Mouse (Mus musculus) lung, embryonic 16.5 days (tissue): ENCODE measurements around the gene Midn. TPM values are rescaled to one million over a fixed set of nuclear protein-coding genes. Genes with fewer than 3 reads are reported as not detected.

Experiments
- ATAC-seq: fragments of 200-750 bp; cut with Nextera tagmentation; 2 replicates; pipeline ENCODE4 v1.8.0; 2017; ENCODE audit warnings: low read depth, mild to moderate bottlenecking, moderate library complexity
- H3K27ac ChIP-seq: fragments of 300-500 bp; sonication (generic); 2 replicates; pipeline ENCODE4 v1.5.1; 2014; ENCODE audit warnings: mild to moderate bottlenecking, control low read depth, low read length
- H3K27me3 ChIP-seq: fragments of 300-500 bp; sonication (generic); 2 replicates; pipeline ENCODE4 v1.6.1; 2014; ENCODE audit warnings: low read depth, low read length, mixed read lengths; ENCODE audit not compliant: control insufficient read depth, insufficient read depth
- H3K36me3 ChIP-seq: fragments of 300-500 bp; sonication (generic); 2 replicates; pipeline ENCODE4 v1.6.1; 2014; ENCODE audit warnings: low read length; ENCODE audit not compliant: control insufficient read depth, insufficient read depth
- H3K4me1 ChIP-seq: fragments of 300-500 bp; sonication (generic); replicated peaks from 2 replicates; pipeline ENCODE4 v1.6.1; 2014; ENCODE audit warnings: low read length, mixed read lengths; ENCODE audit not compliant: control insufficient read depth, insufficient read depth
- H3K4me2 ChIP-seq: fragments of 300-500 bp; sonication (generic); 2 replicates; pipeline ENCODE4 v1.6.1; 2014; ENCODE audit warnings: low read depth, low read length, control low read depth
- H3K4me3 ChIP-seq: fragments of 300-500 bp; sonication (generic); 2 replicates; pipeline ENCODE4 v1.5.1; 2014; ENCODE audit warnings: mild to moderate bottlenecking, low read length, control low read depth
- H3K9ac ChIP-seq: fragments of 300-500 bp; sonication (generic); 2 replicates; pipeline ENCODE4 v1.6.1; 2014; ENCODE audit warnings: low read length, control low read depth
- H3K9me3 ChIP-seq: fragments of 300-500 bp; sonication (generic); 2 replicates; pipeline ENCODE4 v1.6.1; 2016; ENCODE audit warnings: low read length; ENCODE audit not compliant: control insufficient read depth
- WGBS: fragments of 180-500 bp; shearing (Covaris S2); extraction: QIAGEN DNeasy Blood & Tissue Kit; methylation state at CpG from one replicate; pipeline ENCODE4 v1.1.7; 2014; 5-methylcytosine and 5-hydroxymethylcytosine counted together
- polyA plus RNA-seq: library from polyadenylated mRNA; unstranded; fragments of >200 nt; fragmentation: Nextera tagmentation; extraction: Ambion mirVana; gene quantifications from 2 replicates; pipeline ENCODE4 v1.2.1, GENCODE M21; 2015

Gene Midn
- polyA plus RNA-seq, 1 experiment from 2014 or later: 11.8 TPM

DNA sequence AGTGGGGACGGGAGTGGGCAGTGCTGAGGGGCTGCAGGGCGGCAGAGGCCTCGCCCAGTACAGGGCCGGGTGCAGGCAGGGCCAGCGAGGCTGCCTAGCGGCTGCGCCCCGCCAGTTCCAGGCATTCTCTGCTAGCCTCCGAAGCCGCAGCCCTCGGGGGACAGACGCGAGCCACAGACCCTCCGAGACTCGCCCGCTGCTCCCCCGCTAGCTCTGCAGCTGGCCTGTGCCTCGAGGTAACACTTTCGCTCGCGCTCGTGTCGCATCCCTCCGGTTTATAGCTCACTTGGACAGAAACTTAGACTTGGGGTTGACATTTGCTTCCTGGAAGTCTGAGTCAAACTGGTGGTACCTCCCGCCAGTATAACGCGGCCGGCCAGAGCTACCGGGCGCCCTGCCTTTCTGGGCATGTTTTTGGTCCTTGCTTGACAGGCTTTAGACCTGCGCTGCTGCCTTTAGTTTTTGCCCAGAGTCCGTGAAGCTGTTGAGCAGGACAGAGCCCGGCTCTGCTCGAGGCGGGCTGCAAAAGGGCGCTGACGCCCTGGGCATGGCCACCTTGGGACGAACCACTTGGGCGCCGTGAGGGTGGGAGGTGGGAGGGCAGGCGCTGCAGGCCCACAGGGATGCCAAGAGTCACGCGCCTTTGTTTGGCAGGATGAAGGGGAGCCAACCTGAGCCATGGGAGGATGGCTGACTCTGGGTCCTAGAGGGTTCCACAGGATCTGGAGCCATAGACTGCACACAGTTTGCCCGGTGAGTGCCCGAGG, 23.9 kb downstream of the Midn start:
- Histone ChIP-seq H3K9ac (peak overlapping the region; percentile 60; the same call in 1 of the 2 replicates), H3K27ac (peak overlapping the region; percentile 76), H3K27me3 (no peaks in the 10 kb centered on the region), H3K4me3 (peak overlapping the region; percentile 53; the same call in 1 of the 2 replicates), H3K4me2 (peak overlapping the region; percentile 53), H3K9me3 (no peaks in the 10 kb centered on the region), H3K36me3 (peaks cover 23% of the 10 kb centered on the region), H3K4me1 (peaks cover 21% of the 10 kb centered on the region)
- 83% methylated on average over 45 of the region's 45 CpGs for WGBS
- no peak for ATAC-seq

DNA sequence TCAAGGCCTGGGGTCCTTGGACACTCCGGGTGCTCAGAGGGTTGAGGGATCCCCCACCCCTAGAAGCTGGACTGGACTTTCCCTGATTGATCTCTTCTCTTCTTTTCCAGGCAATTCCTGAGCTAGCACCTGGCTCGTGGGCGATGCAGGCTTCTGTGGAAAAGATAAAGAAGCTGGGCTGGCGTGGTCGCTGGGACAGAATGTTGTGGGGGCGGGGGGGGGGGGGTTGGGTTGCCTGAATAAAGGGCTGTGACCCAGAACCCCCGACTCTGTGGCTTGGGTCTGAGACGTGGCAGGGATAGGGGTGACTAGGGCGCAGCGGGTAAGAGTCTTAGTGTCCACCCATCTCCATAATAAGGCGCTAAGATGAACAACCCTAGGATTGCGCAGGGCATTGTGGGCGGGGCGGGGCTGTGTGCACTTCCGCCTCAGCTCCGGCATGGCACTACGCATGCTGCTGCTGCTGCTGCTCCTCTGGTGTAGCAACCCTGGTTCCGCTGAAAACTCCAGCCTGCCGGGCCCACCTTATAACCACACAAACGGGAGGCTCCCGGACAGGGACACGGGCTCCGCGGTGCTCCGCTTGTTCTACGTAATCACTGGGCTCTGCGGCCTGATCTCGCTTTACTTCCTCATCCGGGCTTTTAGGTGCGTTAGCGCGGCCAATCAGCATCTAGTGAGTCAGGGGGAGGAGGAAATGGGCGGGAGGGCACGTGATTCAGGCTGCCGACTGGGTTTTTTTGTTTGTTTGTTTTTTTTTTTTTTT, 24.6 kb downstream of the Midn start, which contains the start of gene 1600002K03Rik:
TSS of gene 1600002K03Rik (plus strand) at position 418 of the 766 bp plus-strand sequence.
- Histone ChIP-seq H3K27me3 (no peaks in the 10 kb centered on the region), H3K4me2 (peak within 1 kb of the TSS; percentile 53), H3K27ac (peak within 1 kb of the TSS; percentile 76), H3K4me1 (peaks cover 19% of the 10 kb centered on the region), H3K9me3 (no peaks in the 10 kb centered on the region), H3K4me3 (peak within 1 kb of the TSS; percentile 53), H3K9ac (peak within 1 kb of the TSS; percentile 60), H3K36me3 (peaks cover 23% of the 10 kb centered on the region)
- 6% methylated on average over 35 of the region's 35 CpGs for WGBS
- peak; percentile 72 for ATAC-seq

DNA sequence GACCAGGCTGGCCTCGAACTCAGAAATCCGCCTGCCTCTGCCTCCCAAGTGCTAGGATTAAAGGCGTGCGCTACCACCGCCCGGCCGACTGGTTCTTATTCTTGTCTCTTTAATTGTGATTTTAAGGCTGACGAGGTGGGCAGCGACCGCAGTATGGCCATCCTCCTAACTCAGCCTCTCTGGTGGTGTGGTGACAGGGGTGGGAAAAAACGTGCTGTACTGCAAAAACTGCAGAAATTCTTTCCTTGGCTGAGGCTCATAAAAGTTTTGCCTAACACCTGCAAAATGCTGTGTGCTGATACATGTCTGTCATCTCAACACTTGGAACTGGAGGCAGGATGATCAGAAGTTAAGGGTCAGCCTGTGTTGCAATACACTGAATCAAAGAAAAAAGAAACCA, 25.3 kb downstream of the Midn start:
- H3K9ac ChIP-seq: peak overlapping the region; percentile 25
- 9% methylated on average over 11 of the region's 11 CpGs for WGBS
- ATAC-seq: no peak

DNA sequence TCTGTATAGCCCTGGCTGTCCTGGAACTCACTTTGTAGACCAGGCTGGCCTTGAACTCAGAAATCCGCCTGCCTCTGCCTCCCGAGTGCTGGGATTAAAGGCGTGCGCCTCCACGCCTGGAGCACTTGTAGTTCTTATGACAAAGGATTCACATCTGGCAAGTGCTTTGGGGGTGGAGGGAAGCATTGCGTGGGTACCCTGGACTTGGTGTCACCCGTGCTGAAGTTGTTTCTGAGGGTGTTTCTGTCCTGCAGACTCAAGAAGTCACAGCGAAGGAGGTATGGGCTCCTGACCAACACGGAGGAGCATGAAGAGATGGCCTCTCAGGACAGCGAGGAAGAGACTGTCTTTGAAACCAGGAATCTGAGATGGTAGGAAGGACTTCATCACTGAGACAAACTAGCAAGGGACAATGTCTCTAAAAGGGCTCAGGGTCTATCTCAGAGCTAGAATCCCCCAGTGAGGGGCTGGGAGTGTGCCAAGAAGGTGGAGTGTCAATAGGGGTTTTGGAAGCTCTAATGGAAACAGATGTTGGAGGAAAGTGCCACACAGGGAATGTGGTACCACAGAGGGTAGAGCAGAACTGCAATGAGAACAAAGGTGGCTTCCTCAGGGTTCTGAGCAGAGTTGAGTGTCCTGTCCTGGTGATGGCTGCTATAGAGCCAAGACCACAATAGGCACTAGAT, 26.0 kb downstream of the Midn start:
- H3K9ac ChIP-seq: 0 out of 2 replicates have a peak overlapping the region, but pooled peaks have one; percentile 25
- WGBS: 87% methylated on average over 10 of the region's 10 CpGs
- no peak for ATAC-seq

More for the DNA sequence above, 25.3 kb downstream of the Midn start:
- Histone ChIP-seq H3K36me3 (peaks cover 23% of the 10 kb centered on the region), H3K27me3 (no peaks in the 10 kb centered on the region), H3K4me2 (peak overlapping the region; percentile 53), H3K4me3 (peak overlapping the region; percentile 53), H3K27ac (peak overlapping the region; percentile 4; the same call in 1 of the 2 replicates), H3K9me3 (no peaks in the 10 kb centered on the region), H3K4me1 (peaks cover 19% of the 10 kb centered on the region)

DNA sequence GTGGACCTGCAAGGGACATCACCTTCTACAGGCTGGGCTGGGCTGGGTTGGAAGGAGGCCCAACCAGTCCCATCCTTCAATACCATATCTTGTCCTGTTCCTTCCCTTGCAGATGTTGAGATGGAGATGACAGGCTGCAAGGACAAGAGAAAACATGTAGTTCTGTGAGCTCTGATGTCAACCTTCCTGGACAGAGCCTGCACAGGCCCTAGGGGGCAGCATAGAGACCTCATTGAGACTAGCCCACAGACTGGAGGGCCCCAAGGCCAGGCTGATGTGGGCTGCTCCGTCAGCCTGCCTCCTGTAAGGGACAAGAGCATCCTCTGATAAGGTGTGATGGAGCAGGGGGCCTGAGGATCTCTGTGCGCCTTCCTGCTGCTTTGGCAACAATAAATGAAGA, 26.6 kb downstream of the Midn start:
- Histone ChIP-seq H3K9ac (no peak overlapping the region), H3K4me3 (no peak overlapping the region), H3K4me1 (peaks cover 10% of the 10 kb centered on the region), H3K27ac (no peak overlapping the region), H3K27me3 (no peaks in the 10 kb centered on the region), H3K36me3 (peaks cover 22% of the 10 kb centered on the region), H3K4me2 (no peak overlapping the region), H3K9me3 (no peaks in the 10 kb centered on the region)
- no peak for ATAC-seq
- WGBS: 33% methylated on average over 2 of the region's 2 CpGs

More for the DNA sequence above, 26.0 kb downstream of the Midn start:
- H3K27me3 ChIP-seq: no peaks in the 10 kb centered on the region
- H3K36me3 ChIP-seq: peaks cover 23% of the 10 kb centered on the region
- H3K4me3 ChIP-seq: no peak overlapping the region
- no peak overlapping the region for H3K4me2 ChIP-seq
- no peaks in the 10 kb centered on the region for H3K9me3 ChIP-seq
- no peak overlapping the region for H3K27ac ChIP-seq
- H3K4me1 ChIP-seq: peaks cover 12% of the 10 kb centered on the region

DNA sequence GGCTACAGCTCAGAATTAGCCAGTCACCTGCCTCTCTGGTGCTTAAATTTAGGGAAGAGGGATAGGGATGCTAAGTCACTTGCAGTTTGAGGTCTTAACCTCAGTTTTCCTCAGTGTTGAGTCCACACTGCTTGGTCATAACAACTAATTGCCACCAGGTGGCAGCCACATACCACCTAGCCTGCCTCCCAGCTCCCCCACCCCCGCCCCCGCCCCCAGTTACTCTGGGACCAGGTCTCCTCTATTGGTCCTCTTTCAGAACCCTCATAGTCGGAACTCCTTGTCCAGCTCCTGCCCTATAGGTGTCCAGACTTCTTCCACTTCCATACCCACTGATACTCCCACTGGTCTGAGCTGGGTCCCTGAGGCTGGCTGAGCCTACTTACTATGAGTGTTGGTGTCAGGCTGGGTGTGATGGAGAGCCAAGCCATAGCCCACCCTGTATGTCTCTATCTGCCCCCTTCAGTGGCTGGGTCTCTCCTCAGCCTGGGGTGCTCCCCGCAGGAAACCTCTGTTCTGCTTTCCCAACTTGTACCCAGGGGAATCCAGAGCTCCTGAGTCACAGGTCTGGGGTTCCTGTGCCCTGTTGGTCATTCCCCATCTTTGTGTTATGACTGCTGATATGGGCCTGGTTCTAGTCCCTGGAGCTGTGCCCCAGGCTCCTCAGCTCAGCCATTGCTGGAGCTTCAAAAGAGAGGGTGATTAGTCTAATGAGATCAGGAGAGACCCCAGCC, 27.6 kb downstream of the Midn start:
- peaks cover 12% of the 10 kb centered on the region for H3K36me3 ChIP-seq
- H3K27me3 ChIP-seq: no peaks in the 10 kb centered on the region
- no peaks in the 10 kb centered on the region for H3K9me3 ChIP-seq
- H3K4me2 ChIP-seq: no peak overlapping the region
- no peak overlapping the region for H3K4me3 ChIP-seq
- 23% methylated on average over 4 of the region's 4 CpGs for WGBS
- H3K4me1 ChIP-seq: peaks cover 8% of the 10 kb centered on the region
- no peak overlapping the region for H3K27ac ChIP-seq
- ATAC-seq: no peak
- no peak overlapping the region for H3K9ac ChIP-seq

DNA sequence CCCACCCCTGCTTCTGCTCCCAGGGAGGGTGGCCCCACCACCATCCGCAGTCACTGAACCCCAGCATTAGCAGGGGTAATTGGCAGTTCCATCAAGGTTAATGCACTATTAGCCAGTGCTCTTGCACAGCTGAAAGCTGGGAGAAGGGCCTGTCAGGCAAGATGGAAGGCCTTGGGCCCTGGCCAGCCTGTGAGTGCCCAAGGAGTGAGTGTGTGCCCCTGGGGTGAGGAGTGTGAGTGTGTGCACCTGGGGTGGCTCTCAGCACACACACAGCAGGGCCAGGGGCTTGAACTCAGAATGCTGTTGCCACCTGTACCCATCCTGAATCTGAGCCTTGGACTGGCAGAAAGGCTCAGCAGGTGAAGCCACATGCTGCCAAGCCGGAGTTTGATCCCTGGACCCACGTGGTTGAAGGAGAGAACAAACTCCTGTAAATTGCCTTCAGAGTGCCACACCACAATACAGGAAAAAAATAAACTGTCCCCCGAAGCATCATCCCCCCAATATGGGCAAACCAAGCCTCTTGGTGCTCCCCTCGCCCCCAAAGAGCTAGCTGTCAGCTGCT, 28.3 kb downstream of the Midn start:
- Histone ChIP-seq H3K4me2 (no peak overlapping the region), H3K27me3 (no peaks in the 10 kb centered on the region), H3K27ac (no peak overlapping the region), H3K9me3 (no peaks in the 10 kb centered on the region), H3K36me3 (peaks cover 7% of the 10 kb centered on the region), H3K4me3 (no peak overlapping the region), H3K9ac (no peak overlapping the region), H3K4me1 (peaks cover 8% of the 10 kb centered on the region)
- 85% methylated on average over 5 of the region's 5 CpGs for WGBS
- ATAC-seq: no peak

DNA sequence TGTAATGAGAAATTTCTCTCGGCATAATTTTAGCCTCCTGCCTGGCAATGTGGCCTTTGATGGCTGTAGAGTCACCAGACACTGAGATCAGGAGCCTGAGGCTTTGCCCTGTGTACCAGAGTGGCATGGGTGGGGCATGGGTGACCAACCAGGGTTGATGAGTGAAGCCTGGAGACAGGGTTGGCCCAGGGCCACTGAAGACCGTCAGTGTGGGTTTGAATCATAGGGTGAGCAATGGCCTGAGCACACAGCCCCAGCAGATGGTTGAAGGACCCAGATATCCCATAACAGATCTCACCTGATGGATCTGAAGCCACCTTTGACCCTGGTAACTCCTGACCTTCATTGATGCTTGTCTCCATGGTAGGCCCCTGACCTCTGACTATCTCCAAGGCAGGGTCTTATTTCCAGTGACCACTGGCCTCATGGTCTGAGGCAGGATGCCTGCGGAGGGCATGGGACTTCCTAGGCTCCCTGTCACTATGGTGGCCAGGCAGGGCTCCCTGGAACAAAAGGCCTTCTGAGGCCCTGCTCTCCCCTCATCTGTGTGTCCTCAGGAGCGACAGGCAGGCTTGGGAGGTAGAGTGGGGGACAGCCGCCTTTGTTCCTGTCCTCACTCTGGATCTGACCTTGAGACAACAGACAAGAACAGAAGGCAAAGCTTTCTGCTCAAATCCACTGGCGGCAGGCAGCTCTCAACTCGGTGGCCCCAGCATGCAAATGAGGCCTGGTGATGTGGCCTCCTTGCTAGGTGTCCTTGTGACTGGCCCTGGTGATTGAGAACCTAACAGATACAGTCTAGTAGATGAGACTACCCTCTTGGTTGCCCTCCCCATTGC, 29.6 kb downstream of the Midn start:
- no peak overlapping the region for H3K4me2 ChIP-seq
- H3K27ac ChIP-seq: no peak overlapping the region
- 69% methylated on average over 7 of the region's 7 CpGs for WGBS
- no peaks in the 10 kb centered on the region for H3K27me3 ChIP-seq
- H3K9ac ChIP-seq: no peak overlapping the region
- no peaks in the 10 kb centered on the region; the same call in 1 of the 2 replicates for H3K4me1 ChIP-seq
- H3K36me3 ChIP-seq: no peaks in the 10 kb centered on the region
- no peaks in the 10 kb centered on the region for H3K9me3 ChIP-seq
- H3K4me3 ChIP-seq: no peak overlapping the region
- no peak for ATAC-seq
